Mouse (Mus musculus) bone marrow macrophage, adult 2 months (primary cell): ENCODE results near the gene Trim75. TPM values are rescaled to one million over a fixed set of nuclear protein-coding genes. Genes with fewer than 3 reads are reported as not detected.
"Not testable (repeated sequence)": the region's sequence is repeated elsewhere in the genome, so short reads cannot be mapped to it uniquely, and the experiment has no call there.

Source experiments
- H3K27ac ChIP-seq: 2 replicates; pipeline ENCODE4 v1.5.1; 2012; ENCODE audit warnings: low read depth, low read length; ENCODE audit not compliant: insufficient read depth
- H3K4me1 ChIP-seq: 2 replicates; pipeline ENCODE4 v1.6.1; 2012; ENCODE audit warnings: low read length; ENCODE audit not compliant: control insufficient read depth, insufficient read depth
- H3K4me3 ChIP-seq: 2 replicates; pipeline ENCODE4 v1.5.1; 2012; ENCODE audit warnings: mild to moderate bottlenecking, low read length, moderate library complexity; ENCODE audit not compliant: insufficient read depth
- CTCF ChIP-seq: IDR thresholded peaks from 2 replicates; pipeline ENCODE4 v1.5.1; 2012; ENCODE audit warnings: low read depth, mild to moderate bottlenecking, low read length, moderate library complexity
- POLR2A ChIP-seq: IDR thresholded peaks from 2 replicates; pipeline ENCODE4 v1.6.1; 2012; ENCODE audit warnings: mild to moderate bottlenecking, low read depth, low read length, borderline replicate concordance
- polyA plus RNA-seq: library from polyadenylated mRNA; stranded (reverse); fragments of >200 nt; gene quantifications from 2 replicates; pipeline ENCODE4 v1.2.4, GENCODE M21; 2012; ENCODE audit not compliant: missing spikeins, insufficient read depth, insufficient read length

Trim75 gene
- not detected in 2 replicates for polyA plus RNA-seq

DNA sequence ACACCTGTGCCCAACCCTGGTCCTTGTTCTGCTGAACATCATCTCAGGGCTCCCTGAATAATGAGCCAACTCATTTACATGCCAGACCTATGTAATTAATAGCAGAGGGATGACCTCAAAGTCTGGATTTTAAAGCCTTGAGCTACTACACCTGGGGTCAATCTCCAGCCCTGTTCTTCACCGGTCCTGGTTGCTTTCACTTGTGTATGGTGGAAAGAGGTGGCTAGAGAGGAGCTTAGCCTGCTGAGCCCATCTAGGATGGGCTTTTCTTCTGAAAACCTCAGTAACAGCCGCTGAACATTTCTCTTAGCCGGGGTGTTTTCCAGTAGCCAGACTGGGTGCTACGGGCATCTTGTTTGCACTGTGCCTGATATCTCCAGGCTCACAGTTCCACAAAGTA, at the start of gene Trim75:
Gene Trim75 (minus strand): TSS at position 101 of the 400 bp plus-strand sequence.
- Histone ChIP-seq H3K27ac (no peak within 1 kb of the TSS), H3K4me3 (no peak within 1 kb of the TSS), H3K4me1 (no peaks in the 10 kb centered on the region)
- no peak for TF ChIP-seq POLR2A
- TF ChIP-seq CTCF = no peak

DNA sequence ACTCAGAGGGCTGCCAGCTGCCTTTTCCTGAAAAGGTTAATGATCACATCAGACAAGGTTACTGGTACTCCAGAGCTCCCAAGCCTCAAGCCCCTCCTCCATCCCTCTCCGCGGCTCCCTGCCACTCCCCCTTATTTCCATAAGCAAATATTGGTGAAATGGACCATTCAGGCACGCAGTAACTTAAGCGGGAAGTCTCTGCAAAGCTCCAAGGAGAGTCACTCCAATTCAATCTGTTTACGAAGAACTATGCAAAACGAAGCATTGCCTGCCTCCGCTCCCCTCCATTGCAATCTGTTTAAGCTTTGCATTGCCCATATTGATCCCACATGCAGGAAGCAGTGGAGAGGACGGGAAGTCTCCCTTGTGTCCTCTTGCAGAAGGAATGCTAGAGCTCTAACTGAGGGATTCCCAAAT, 49.5 kb upstream of the Trim75 start, which contains the start of gene Apela:
Gene Apela (minus strand): TSS at position 220 of the 417 bp plus-strand sequence.
- Histone ChIP-seq H3K27ac (no peak within 1 kb of the TSS), H3K4me1 (no peaks in the 10 kb centered on the region), H3K4me3 (no peak within 1 kb of the TSS)
- TF ChIP-seq POLR2A = no peak
- TF ChIP-seq CTCF = no peak

- no peak overlapping the region for H3K4me3 ChIP-seq
- no peak for TF ChIP-seq CTCF
- H3K4me1 ChIP-seq = no peaks in the 10 kb centered on the region
- no peak overlapping the region for H3K27ac ChIP-seq
Measured at GRCm38 (mm10) chr8:65034136-65034535, 46.5 kb upstream of the Trim75 start.

- H3K4me3 ChIP-seq = no peak overlapping the region
- H3K27ac ChIP-seq = no peak overlapping the region
- TF ChIP-seq POLR2A (no peak), CTCF (no peak)
- H3K4me1 ChIP-seq = no peaks in the 10 kb centered on the region
Measured at GRCm38 (mm10) chr8:65033056-65033455, 45.4 kb upstream of the Trim75 start.

DNA sequence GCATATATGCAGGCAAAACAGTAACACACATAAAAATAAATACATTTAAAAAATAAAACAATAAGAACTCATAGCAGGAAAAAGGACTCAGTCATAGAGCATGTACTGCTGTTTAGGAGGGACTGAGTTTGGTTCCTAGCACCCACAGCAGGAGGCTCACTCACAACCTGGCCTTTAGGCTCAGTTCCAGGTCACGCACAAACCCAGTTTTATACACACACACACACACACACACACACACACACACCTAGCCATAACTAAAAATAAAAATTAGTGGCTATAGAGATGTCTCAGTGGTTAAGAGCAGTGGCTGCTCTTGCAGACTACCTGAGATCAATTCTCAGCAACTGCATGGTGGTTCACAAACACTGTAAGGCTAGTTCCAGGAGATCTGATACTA, 44.5 kb upstream of the Trim75 start:
- Histone ChIP-seq H3K4me1 (no peaks in the 10 kb centered on the region), H3K4me3 (no peak overlapping the region), H3K27ac (no peak overlapping the region)
- no peak for TF ChIP-seq CTCF
- TF ChIP-seq POLR2A = no peak

- no peak for TF ChIP-seq POLR2A
- no peak for TF ChIP-seq CTCF
- no peaks in the 10 kb centered on the region for H3K4me1 ChIP-seq
- no peak overlapping the region for H3K27ac ChIP-seq
- no peak overlapping the region for H3K4me3 ChIP-seq
Measured at GRCm38 (mm10) chr8:65030735-65031485, 43.3 kb upstream of the Trim75 start.

DNA sequence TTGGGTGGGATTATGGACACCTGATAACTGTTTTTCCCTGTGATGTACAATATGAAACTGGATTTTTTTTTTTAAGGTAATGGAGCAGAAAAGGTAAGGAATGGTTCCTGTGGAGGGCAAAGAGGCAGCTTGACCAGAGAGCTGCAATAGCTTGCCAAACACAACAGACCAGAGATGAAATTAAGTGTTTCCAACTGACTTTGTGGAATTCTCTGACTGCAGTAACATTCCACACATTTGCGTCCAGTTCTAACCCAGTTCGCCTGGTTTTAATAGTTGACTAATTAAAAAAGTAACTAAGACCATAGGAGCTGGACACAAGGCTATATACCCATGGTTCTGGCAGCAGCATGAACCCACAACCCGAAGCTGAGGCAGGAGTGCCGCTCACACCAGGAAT, 42.1 kb upstream of the Trim75 start:
- Histone ChIP-seq H3K4me1 (no peaks in the 10 kb centered on the region), H3K4me3 (no peak overlapping the region), H3K27ac (no peak overlapping the region)
- TF ChIP-seq POLR2A (no peak), CTCF (no peak)

- Histone ChIP-seq H3K4me3 (no peak overlapping the region), H3K4me1 (no peaks in the 10 kb centered on the region), H3K27ac (no peak overlapping the region)
- TF ChIP-seq POLR2A = no peak
- no peak for TF ChIP-seq CTCF
Measured at GRCm38 (mm10) chr8:65028959-65029686, 41.5 kb upstream of the Trim75 start.

GRCm38 (mm10) chr8:65022485-65022884, 34.9 kb upstream of the Trim75 start:
- Histone ChIP-seq H3K4me3 (no peak overlapping the region), H3K27ac (no peak overlapping the region), H3K4me1 (no peaks in the 10 kb centered on the region)
- no peak for TF ChIP-seq POLR2A
- TF ChIP-seq CTCF = no peak

GRCm38 (mm10) chr8:65018423-65018822, 30.8 kb upstream of the Trim75 start, which contains the start of the genes Trim61 and Trim60:
TSS of gene Trim61 (minus strand) at chr8:65018523.
TSS of gene Trim60 (minus strand) at chr8:65018584.
- Histone ChIP-seq H3K27ac (no peak within 1 kb of the TSS), H3K4me3 (no peak within 1 kb of the TSS), H3K4me1 (no peaks in the 10 kb centered on the region)
- TF ChIP-seq CTCF = no peak
- no peak for TF ChIP-seq POLR2A

- H3K4me1 ChIP-seq, H3K4me3 ChIP-seq, H3K27ac ChIP-seq: not testable (repeated sequence)
Measured at GRCm38 (mm10) chr8:65007616-65008015, 20.0 kb upstream of the Trim75 start.
